Mouse (Mus musculus) ZHBTc4 (cell line): ENCODE measurements around the gene Ppil1.
A peak's percentile ranks its signal among the peaks of the same experiment; 100 is the strongest.

Experiments
- DNase-seq: peaks from one replicate; pipeline ENCODE4 v3.0.0-alpha.2; 2011; ENCODE audit warnings: low read depth, low spot score

Gene Ppil1

GRCm38 (mm10) chr17:29263840-29264633 is at the start of gene Ppil1:
Ppil1 (minus strand) TSS chr17:29264186.
- peak; percentile 95 for DNase-seq

GRCm38 (mm10) chr17:29313300-29313699 is 49.3 kb upstream of the Ppil1 start:
- DNase-seq = peak; percentile 69

- no peak for DNase-seq
These were observed 48.1 kb upstream of the Ppil1 start for GRCm38 (mm10) chr17:29312082-29312481.

DNA sequence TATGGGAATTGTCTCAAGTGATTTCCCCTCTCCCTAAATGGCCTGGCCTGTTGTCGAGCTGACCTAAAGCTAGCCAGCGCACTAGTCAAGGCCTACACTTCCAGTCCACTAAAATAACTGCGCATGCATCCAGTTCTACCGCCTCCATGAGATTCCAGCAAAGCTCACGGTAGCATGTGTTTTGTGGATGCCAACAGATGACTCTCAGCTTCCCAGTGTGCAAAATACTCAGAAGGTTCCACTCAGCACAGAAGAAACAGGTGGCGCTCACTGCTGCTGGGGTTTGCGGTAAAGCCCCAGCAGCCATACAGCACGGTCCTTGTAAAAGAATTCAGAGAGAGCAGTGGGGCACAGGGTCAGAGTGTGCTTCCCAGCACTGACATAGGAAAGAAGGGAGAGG is 47.6 kb upstream of the Ppil1 start:
- DNase-seq = no peak

DNA sequence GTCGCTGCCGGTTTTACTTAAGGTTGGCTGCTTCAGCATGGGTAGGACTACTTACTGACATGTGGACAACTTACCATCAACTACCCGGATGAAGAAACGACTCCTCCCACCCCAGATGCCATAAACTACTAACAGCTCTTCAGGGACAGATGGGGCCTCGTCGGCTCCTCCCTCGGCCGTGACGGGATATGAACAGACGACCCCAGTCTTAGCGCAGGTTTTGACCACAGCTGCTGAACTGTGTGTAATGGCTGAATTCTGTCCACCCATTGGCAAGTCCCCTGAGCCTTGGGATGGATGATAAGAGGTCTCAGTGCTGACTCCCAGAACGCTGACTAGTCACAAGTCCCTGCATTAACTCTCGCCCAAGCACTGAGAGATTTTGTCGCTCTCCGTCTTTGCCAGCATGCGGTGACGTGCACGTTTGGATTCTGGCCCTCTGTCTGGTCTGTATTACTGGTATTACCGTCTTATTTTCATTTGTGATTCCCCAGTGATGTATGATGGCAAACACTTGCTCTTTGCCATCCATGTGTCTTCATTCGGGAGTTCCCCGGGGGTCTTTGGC is 46.2 kb upstream of the Ppil1 start:
- no peak for DNase-seq

DNA sequence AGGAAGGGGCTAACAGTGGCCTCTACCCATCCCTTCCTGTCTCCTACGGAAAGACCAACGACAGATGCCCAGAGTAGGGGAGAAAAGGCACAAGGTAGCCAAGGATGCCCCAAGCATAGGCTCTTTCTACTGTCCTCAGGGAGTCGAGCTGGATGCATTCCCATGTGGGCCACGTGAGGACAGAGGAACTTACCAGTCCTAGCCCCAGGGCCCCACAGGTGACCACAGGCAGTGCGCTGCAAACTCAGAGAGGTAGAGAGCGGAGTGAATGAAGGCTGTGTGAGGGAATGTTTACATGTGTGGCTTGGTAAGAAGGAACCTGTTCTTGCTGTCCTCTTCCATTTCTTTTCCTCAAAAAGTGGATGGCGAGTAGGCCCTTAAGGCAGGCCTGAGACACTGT is 41.9 kb upstream of the Ppil1 start:
- DNase-seq = no peak

GRCm38 (mm10) chr17:29305058-29305806 is 41.2 kb upstream of the Ppil1 start:
- no peak for DNase-seq

GRCm38 (mm10) chr17:29304376-29305057 is 40.5 kb upstream of the Ppil1 start:
- DNase-seq = peak; percentile 49

- DNase-seq = no peak
These were observed 39.9 kb upstream of the Ppil1 start for GRCm38 (mm10) chr17:29303856-29304255.

GRCm38 (mm10) chr17:29303087-29303486 is 39.1 kb upstream of the Ppil1 start:
- DNase-seq = peak; percentile 70

- DNase-seq = no peak
These were observed 38.2 kb upstream of the Ppil1 start for GRCm38 (mm10) chr17:29302149-29302548.

GRCm38 (mm10) chr17:29301421-29301820 is 37.4 kb upstream of the Ppil1 start:
- DNase-seq = no peak

- DNase-seq = no peak
These were observed 36.9 kb upstream of the Ppil1 start for GRCm38 (mm10) chr17:29300926-29301325.

DNA sequence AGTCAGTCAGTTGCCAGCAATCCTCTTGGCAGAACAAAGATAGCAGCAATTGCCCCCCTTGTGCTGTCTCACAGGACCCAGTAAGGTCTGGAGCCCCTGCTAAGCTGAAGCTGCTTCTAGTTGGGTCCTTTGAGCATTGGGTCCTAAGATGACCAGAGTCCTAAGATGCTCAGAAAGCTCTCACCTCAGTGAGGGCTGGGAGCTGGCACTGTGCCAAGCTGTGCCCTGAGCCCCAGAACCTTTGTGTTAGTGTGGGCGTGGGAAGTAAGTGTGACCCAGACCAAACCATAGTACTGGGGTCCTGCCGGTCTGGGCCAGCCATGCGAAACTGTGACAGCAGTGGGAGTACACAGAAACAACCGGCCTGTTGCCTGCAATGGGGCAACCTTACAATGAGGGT is 35.3 kb upstream of the Ppil1 start:
- no peak for DNase-seq

GRCm38 (mm10) chr17:29297813-29298212 is 33.8 kb upstream of the Ppil1 start:
- peak; percentile 74 for DNase-seq

GRCm38 (mm10) chr17:29297321-29297720 is 33.3 kb upstream of the Ppil1 start:
- DNase-seq = no peak

DNA sequence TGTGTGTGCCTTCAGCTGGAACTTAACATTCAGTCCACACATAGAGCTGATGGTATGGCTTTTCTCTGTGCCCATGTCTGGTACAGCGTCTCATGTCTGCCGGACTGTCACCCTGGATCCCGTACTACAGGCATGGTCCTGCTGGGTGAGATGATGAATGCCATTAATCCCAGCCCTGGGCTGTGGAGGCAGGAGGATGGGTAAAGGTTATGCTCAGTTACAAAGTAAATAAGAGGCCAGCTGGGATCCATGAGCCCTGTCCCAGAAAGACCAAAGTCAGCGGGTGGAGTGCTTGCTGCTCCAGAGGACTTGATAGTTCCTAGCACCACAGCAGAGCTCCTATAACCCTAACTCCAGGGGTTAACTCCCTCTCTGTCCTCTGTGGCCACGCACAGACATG is 31.8 kb upstream of the Ppil1 start:
- DNase-seq = no peak

GRCm38 (mm10) chr17:29293807-29294605 is 30.0 kb upstream of the Ppil1 start:
- no peak for DNase-seq

- DNase-seq = no peak
These were observed 29.0 kb upstream of the Ppil1 start for GRCm38 (mm10) chr17:29292996-29293395.

DNA sequence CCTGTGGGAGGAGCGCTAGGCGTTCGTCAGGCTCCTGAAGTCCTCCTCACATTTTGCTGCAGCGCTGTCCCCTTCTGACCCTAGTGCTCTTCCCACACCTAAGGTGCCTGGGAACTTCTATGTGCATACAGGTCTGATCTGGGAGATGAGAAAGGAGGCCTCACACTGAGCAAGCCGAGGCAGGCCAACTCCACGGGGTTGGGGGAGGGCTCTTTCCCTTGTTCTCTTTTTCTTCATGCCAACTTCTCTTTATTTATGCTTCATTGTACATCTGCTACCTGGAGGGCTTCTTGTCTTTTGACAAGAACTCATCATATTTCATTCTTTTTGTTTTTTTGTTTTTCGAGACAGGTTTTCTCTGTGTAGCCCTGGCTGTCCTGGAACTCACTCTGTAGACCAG is 27.8 kb upstream of the Ppil1 start:
- no peak for DNase-seq
